Mouse (Mus musculus): ENCODE measurements around the gene Sox6.

- no peak for TF ChIP-seq CTCF (IDR thresholded peaks at IDR 0.05; ENCODE audit: low read depth, low read length)
- no peak for TF ChIP-seq POLR2A (IDR thresholded peaks at IDR 0.05; ENCODE audit: borderline replicate concordance, low read depth, low read length)
Measured at GRCm38 (mm10) chr7:115517701-115518100, 520.9 kb downstream of the Sox6 start.
